Mouse (Mus musculus) megakaryocyte-erythroid progenitor cell, adult 5-6 weeks (primary cell): ENCODE data around the gene Prrc2b. TPM values are rescaled to one million over a fixed set of nuclear protein-coding genes. Genes with fewer than 3 reads are reported as not detected.
A peak's percentile ranks its signal among the peaks of the same experiment; 100 is the strongest.

Experiments
- ATAC-seq: replicated peaks from 2 replicates; pipeline ENCODE4 v1.8.0; 2016; ENCODE audit warnings: mild to moderate bottlenecking, inconsistent platforms; ENCODE audit not compliant: severe bottlenecking, poor library complexity, low FRiP score, low TSS enrichment
- total RNA-seq, 2 experiments: library from RNA; stranded (forward) in 1 of 2; stranded (reverse) in 1 of 2; fragments of 200-1000, 215-1000 nt in 1 of 2; fragments of >200 nt in 1 of 2; fragmentation: Nextera tagmentation in 1 of 2; gene quantifications; 2 replicates each; pipeline ENCODE4 v1.2.3; 2014 to 2017

Gene Prrc2b
- total RNA-seq, 2 experiments from 2014 or later = 20.1 to 58.3 TPM

DNA sequence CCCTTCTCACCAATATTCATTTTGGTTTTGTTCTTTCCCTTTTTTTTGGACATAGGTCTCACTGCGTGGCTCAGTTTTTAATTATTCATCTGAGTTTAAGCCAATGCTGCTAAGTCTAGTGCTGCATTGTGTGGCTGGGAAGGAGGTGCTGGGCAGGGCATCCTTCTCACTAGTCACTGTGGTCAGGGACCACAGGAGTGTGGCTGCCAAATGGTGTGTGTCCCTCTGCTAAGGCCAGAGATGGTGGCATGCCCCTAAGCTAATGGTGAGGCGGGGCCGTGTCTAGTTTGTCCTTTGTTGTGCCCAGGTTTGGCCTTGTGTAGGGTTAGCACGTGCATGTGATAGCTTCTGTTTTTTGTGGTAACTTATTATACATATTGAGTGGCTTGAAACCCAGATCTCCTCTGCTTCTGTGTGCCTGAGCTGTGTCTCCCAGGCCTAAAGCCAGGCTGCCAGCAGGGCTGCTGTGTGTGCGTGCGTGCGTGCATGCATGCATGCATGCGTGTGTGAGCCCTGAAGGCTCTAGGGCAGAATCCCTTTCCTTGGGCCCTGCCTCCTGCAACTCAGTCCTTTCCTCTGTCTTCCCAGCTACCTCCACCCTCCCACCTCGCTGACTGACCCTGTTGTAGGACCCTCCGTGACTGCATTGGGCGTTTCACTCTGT is 26.6 kb downstream of the Prrc2b start:
- no peak for ATAC-seq

DNA sequence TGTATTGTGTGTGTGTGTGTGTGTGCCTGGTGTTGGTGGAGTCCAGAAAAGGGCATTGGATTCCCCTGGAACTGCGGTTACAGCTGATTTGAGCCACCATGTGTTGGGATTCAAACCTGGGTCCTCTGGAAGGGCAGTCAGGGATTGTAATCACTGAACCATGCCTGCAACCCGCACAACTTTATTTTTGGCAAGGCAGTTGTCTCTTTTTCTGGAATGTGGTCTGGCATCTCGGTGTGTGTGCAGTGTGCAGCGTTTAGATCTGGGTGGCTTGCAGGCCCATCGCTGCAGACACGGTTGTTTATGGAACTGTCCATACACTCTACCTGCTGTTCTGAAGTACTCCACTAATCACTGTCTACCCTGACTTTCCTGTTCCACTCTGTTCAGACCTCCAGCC is 28.5 kb downstream of the Prrc2b start:
- ATAC-seq = no peak

DNA sequence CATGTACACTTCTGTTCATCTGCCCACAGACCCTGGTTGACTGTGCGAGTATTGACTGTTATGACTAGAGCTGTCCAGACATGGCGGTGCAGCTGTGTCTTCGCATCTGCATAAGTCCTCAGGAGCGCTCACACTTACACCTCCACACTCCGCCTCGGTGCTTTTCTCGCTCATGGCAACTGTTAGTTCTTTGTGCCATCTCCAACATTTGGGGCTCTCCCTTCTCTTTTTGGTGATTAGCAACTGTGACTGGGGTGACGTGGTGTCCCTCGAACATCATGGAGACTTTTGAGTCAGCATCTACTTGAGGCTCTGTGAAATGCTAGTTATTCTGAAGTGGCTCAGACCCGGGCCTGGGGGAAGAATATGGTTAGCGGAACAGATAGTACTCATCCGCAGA is 29.2 kb downstream of the Prrc2b start:
- ATAC-seq = no peak

DNA sequence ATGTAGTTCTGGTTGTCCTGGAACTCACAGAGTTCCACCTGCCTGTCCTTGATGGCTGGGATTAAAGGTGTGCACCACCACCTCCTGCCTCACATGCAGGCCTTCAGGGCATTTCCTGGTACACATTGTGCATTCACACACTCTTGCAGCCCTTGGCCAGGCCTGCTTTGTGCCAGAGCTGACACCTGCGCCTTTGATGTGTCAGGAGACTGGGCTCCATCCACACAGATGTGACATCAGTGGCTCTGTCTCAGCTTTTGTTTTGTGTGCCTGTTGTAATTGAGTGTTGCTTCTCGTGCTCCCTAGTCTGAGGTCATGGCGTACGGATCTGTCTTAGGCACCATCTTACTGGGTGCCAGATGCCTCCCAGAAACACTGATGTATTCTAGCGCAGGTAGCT is 30.5 kb downstream of the Prrc2b start:
- ATAC-seq = no peak

DNA sequence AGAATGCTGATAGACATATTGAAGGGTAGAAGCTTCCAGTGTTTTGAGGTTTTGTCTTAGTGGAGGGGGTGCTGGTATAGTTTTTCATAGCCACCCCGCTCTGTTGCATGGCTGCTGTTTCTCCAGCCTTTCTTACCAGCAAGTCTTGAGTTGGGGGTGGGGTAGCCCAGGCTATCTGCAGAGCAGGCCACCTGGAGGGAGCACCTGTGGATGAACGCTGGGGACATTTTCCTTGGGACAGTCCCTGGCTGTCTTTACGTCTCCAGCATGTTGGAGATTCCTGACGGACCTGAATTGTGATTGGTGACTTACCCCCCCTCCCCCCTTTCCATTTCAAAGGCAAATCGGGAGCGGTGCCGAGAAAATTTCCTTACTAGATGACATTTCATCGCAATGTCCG is 31.2 kb downstream of the Prrc2b start:
- ATAC-seq = no peak

DNA sequence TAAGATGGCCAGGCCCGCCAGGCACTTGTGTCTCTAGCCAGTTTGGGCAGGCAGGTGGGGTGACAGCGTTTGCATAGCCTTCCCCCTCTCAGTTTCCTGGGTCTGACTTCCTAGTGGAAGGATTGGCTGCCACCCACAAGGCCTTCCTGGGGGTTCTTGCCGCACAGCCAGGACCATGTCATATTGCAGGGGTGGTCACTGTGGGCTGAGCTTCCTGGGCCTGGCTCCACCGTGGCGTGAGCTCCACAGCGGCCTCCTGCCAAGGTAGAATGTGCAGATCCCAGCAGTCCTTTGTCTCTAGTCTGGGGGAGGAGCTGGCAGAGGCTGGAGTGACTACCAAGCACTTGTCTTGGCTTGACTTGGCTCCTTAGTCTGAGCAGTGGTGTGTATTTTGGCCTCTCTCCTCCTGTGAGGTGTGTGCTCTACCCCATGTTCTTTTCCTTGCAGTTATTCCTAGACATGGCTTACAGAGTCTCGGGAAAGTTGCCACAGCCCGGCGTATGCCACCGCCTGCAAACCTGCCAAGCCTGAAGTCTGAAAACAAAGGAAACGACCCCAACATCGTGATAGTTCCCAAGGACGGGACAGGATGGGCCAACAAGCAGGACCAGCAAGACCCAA is 31.9 kb downstream of the Prrc2b start:
- no peak for ATAC-seq

DNA sequence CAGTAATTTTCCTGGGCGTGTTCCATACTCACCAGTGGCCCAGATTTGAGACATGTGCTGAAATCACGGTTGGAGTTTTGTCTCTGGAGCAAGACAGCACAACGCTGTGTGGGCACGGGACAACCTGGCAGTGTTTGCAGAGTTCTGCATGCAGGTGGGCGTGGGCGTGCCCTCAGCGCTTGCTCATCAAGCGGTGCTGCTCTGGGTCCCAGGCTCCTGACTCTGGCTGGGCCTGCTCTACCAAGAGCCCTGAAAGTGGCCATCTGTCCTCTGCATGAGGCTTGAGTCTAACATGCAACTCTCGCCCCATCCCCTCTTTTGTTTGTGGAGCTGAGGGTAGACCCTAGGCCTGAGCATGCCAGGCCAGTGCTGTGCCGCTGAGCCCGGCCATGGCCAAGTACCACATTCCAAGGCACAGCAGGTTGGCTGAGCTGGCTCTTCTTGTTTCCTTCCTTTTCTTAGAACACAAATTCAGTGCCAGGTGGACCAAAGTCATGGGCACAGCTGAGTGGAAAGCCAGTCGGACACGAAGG is 36.2 kb downstream of the Prrc2b start:
- no peak for ATAC-seq

DNA sequence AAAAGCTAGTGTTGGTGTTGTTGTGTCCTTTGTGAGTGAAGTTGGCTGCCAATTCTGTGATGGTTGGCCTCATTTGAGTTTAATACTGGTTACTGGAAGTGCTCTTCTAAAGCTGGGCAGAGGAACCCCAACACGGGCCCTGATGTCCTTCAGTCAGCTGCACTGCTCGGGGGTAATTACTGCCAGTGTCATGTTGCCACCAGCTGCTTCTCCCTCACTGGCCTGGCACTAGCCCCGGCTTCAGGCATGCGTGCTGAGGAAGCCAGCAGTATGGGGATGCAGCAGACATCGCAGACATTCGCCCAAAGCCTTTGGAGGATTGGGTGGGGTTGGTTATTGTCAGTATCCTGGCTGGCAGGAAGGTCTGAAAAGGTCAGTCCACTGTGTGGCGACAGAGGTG is 36.8 kb downstream of the Prrc2b start:
- ATAC-seq = no peak

DNA sequence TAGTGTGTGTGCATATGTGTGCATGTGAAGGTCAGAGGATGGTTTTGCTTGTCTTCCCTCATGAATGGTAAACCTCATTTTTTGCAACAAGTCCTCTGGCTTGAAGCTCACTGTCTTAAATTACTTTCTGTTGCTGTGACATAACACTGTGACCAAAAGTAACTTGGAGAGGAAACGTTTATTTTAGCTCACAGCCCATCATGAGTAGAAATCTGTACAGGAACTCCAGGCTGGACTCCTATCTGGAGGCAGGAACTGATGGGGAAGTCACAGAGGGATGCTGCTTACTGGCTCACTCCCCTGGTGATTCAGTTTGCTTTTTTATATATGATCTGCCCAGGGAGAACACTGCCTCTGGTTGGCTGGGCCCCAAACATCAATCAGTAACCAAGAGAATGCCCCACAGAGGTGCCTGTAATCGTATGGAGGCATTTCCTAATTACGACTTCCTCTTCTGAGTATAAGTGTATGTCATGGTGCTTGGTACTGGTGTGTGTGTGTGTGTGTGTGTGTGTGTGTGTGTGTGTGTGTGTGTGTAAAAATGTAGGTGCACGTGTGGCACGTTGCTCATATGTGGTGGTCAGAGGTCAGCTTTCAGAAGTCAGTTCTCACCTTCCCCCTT is 38.3 kb downstream of the Prrc2b start:
- no peak for ATAC-seq

DNA sequence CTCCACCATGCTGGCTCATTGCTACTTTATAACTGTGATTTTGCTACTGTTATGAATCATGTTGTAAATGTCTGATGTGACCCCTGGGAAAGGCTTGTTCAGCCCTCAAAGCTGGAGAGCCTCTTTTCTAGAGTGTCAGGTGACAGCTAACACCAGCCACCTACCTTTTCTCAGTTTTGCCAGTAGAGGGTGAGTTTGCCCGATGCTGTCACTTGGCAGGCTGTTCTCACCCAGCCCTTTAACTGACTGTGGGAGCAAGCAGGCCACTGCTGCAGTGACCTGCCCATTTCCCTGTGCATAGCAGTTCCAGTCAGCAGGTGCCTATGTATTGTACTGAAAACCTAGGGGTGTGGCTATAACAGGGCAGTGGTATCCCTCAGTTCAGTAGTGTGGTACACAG is 39.7 kb downstream of the Prrc2b start:
- ATAC-seq = no peak

DNA sequence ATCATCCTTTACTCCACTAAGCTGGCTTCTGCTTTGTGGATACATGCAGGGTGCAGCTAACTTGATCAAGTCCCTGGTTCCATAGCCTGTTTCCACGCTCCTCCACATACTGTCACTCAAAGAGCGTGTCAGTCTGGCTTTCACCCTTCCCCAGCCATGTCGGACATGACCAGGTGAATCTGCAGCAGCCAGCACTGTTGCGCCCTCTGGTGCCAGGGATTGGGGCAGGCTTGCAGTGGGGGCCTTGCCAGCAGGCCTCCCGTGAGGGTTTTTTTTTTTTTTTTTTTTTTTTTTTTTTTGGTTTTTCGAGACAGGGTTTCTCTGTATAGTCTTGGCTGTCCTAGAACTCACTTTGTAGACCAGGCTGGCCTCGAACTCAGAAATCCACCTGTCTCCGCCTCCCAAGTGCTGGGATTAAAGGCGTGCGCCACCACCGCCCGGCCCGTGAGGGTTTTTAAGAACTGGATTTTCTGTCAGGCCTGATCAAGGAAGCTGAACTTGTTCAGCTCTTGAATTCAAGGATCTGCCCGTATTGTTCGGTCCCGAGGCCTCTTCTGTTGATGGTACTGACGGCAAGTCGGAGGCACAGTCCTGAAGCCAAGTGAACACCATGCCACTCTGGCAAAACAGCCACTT is 41.1 kb downstream of the Prrc2b start:
- ATAC-seq = peak; percentile 78

DNA sequence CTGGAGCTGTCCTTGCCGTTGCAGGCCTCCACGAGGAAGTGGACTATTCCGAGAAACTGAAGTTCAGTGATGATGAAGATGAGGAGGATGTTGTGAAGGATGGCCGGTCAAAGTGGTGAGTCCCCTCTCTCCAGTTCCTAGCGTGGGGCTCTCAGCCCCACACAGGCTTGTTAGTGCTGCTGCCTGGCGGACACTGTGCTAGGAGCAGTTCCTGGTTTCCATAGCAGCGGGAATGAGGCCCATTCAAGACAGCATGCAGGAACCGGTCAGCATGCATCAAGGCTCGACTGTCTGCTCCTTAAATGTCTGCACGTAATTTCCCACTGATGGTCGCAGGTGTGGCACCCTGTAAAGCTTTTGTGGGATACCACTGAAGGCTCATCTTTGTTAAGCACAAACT is 48.1 kb downstream of the Prrc2b start:
- no peak for ATAC-seq

DNA sequence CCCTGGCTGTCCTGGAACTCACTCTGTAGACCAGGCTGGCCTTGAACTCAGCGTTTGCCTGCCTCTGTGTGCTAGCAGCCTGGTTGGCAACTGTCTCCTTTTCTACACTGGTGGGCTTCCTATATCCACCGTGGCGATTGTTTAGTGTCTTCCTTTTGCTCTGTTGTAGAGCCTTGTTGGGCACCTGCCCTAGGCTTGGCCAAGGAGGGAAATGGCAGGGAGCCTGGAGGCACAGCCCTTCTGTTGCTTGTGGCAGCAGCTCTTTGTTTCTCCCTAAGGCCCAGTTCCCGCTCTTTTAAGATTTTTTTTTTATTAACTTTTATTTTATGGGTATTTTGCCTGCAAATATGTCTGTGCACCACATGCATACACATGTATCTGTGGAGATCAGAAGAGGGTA is 49.2 kb downstream of the Prrc2b start:
- no peak for ATAC-seq

DNA sequence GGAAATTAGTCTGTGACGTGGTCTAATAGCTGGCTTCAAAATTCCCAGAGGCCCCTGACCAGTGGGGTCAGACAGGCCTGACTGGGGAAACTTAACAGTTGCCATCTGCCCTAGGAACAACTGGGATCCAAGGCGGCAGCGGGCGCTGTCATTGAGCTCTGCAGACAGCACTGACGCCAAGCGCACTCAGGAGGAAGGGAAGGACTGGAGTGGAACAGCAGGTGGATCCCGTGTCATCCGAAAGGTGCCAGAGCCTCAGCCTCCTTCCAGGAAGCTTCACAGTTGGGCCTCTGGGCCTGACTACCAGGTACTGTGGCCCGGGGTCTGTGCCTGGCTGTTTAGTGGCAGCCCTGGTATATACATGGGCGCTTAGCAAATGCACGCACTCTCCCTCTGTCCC is 49.8 kb downstream of the Prrc2b start:
- ATAC-seq = no peak

DNA sequence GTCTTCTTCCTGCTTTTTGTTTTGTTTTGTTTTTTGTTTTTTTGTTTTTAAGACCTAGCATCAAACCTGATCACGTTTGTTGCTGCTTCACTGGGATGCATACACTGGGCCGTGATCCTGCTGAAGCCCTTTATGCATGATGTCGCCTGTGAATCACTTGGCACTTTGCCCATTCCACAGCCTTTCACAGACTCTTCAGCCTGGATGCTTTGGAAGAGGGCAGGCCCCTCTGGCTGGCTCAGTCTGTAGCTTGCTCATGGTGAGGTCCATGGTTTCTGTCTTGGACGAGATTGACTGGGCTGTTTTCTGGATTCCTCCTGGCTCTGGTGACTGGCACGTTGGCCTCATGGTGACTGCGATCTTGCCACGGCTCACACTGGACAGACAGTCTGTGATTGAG is 50.6 kb downstream of the Prrc2b start:
- no peak for ATAC-seq

DNA sequence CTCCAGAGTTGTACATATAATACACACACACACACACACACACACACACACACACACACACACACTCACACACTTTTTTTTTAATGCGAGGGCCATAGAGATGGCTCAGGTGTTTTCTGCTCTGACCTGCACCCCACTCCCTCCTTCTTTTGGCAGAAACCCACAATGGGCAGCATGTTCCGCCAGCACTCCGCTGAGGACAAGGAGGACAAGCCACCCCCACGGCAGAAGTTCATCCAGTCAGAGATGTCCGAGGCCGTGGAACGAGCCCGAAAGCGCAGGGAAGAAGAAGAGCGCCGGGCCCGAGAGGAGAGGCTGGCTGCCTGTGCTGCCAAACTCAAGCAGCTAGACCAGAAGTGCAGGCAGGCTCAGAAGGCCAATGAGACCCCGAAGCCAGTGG is 53.0 kb downstream of the Prrc2b start:
- no peak for ATAC-seq

DNA sequence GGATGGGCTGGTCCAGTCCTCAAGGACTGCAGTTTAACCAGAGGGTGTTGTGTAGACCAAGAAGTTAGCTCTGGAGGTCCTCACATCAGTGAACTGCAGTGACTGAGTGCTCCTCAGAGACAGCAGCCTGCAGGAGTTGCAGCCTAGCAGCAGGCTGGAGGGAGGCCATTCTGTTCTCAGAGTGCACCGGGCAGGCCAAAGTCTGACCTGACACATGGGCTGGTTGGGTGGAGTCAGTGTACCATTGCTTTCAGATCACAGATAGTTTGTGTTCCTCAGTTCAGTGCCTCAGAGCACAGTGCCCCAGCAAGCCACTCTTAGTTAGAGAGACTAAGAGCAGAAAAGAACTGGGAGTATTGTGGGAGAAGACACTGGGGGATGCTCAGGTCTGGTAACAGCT is 56.8 kb downstream of the Prrc2b start:
- no peak for ATAC-seq

DNA sequence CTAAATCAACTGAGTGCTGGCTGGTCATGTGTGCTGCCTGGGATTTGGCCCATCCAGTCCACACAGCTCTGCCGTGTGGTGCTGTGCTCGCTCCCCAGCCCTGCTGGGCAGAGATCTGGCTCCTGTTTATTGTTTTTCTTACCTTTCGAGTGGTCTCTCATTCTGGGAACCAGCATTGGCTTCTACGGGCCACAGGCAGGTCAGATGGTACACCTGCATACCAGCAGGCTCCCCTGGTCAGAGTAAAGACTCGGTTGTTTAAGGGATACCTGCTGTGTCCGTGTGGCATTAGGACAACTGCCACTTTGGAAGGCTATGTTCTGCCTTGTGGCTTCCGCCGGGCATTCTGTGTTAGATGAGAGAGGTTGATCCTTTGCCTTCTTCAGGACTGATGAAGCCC is 60.8 kb downstream of the Prrc2b start:
- ATAC-seq = no peak

DNA sequence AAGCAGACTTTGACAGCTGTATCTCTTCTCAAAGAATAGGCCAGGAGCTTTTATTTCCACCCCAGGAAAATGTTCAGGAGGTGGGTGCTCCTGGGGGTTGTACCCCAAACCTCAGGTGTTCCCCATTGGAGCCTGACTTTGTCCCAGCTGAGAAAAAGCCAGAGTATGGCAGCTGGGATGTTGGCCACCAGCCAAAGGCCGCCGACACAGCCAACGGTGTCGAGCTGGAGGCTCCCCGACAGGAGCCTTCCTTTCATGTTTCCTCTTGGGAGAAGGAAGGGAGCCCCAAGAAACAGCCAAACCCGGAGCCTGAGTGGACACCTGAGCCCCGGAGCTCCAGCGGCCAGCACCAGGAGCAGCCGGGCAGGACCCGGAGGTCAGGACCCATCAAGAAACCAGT is 62.1 kb downstream of the Prrc2b start:
- ATAC-seq = no peak

DNA sequence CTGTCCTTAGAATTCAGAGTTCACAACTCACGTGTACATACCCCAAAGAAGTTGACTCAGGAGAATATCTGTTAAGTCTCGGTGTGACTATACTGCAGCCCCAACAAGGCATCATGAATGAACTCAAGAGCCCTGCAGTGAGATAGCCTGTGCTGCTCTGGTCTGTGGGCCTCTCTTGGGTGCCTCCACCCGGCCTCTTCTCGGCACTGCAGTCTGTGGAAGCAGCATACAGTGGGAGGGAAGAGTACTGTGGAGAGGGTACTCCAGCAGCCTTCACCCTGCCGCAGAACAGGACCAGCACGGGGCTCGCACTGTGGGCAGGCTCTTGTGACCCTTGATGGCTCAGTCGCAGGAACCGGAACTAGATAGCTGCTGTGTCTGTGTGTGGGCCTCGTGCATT is 64.7 kb downstream of the Prrc2b start:
- no peak for ATAC-seq

DNA sequence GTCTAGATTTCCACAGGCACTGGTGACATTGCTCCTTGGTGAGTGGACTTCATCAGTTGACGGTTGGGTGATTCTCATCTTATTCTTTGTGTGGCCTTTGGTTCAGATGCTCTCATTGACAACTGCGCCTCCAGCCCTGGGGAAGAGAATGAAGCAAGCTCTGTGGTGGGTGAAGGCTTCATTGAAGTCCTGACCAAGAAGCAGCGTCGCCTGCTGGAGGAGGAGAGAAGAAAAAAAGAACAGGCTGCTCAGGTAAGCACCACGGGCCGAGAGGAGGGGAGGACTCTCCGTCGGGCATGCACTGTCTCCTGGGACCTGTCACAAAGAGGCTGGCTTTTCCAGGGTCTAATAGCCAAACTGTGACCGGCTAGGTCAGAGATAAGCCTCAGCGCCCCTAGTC is 65.6 kb downstream of the Prrc2b start:
- ATAC-seq = no peak
